21 mouse cellular contexts compared by ENCODE assay signal in the genomic region with DNA sequence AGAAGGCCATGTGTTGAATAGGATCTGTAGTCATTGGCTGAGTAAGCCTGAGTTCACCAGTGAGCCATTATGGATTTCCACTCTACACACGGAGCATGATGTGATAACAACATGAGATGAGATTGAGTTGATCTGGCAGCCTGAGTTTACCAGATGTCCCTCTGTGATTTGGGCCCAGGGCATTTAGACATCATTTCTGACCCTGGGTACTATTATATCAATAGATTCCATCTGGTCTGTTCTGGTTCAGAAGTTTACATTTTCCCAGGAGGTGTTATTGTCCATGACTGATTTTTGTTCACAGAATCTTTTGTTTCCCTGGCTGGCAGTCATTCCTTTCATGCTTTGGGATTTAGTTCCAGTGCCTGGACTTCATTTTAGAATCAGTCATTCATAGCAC.
DNase-seq lines count a peak whose midpoint lies in the region; ATAC-seq and TF ChIP-seq lines count a peak whose summit lies in the region.
"Had no signal": no experiment of that assay in that cellular context is flagged by ENCODE, and none has a peak within 500 bp of the region (broad histone marks: within the 10 kb centered on the region; RNA-seq: fewer than 3 reads in every experiment).

No protein-coding gene starts in this region.

- peak; percentile 49; the same call in 1 of the 2 replicates for ATAC-seq in midbrain, embryonic 12.5 days (ENCODE audit: low FRiP score, low read depth)
- no peak for ATAC-seq in midbrain, embryonic 13.5 days
- ATAC-seq in hindbrain, embryonic 12.5 days (ENCODE audit: low FRiP score): peak; percentile 56; the same call in 1 of the 2 replicates
- ATAC-seq: CD4-positive, CD25-positive, alpha-beta regulatory T cell, adult 4 months; inflammation-experienced regulatory T-cells, adult 6 months had no signal

- no peak overlapping the region for H3K4me2 ChIP-seq in midbrain, embryonic 12.5 days (replicated peaks)
- H3K4me2 ChIP-seq in midbrain, embryonic 13.5 days (replicated peaks): no peak overlapping the region
- H3K4me2 ChIP-seq in hindbrain, embryonic 12.5 days (replicated peaks): no peak overlapping the region
- H3K4me2 ChIP-seq: embryonic facial prominence, embryonic 15.5 days; liver, embryonic 11.5 days; lung, embryonic 15.5 days had no signal

- TF ChIP-seq POLR2A in cerebellum, adult 2 months (IDR thresholded peaks at IDR 0.05; ENCODE audit: borderline replicate concordance, insufficient read depth, low read length): no peak

- H3K4me3 ChIP-seq in cerebellum, adult 2 months (replicated peaks; ENCODE audit: insufficient read depth, low read depth, low read length): no peak overlapping the region
- no peak overlapping the region for H3K4me3 ChIP-seq in midbrain, embryonic 12.5 days
- H3K4me3 ChIP-seq in midbrain, embryonic 13.5 days (replicated peaks): no peak overlapping the region
- no peak overlapping the region for H3K4me3 ChIP-seq in hindbrain, embryonic 12.5 days
- H3K4me3 ChIP-seq: embryonic facial prominence, embryonic 15.5 days; forebrain, embryonic 10.5 days; heart, adult 2 months; lung, embryonic 15.5 days; myocyte had no signal

- no peaks in the 10 kb centered on the region for H3K27me3 ChIP-seq in cerebellum, adult 2 months (ENCODE audit: control insufficient read depth, insufficient read depth, low read length)
- no peaks in the 10 kb centered on the region for H3K27me3 ChIP-seq in midbrain, embryonic 12.5 days
- H3K27me3 ChIP-seq in midbrain, embryonic 13.5 days: no peaks in the 10 kb centered on the region
- no peaks in the 10 kb centered on the region for H3K27me3 ChIP-seq in hindbrain, embryonic 12.5 days
- H3K27me3 ChIP-seq: embryonic facial prominence, embryonic 15.5 days; lung, embryonic 15.5 days had no signal

- peak; percentile 9 to 23 for DNase-seq in cerebellum, postnatal 10 days
- DNase-seq in cerebellum, adult 2 months: no peak
- peak; percentile 70 for DNase-seq in retina, embryonic 14.5 days (ENCODE audit: low spot score)
- DNase-seq in right cerebral cortex, adult 2 months (ENCODE audit: low spot score in 2 of 2): no peak
- no peak for DNase-seq in heart, adult 11 months
- DNase-seq: cerebellum, postnatal 25 days; heart, adult 2 months; kidney, adult 9 months; right cerebral cortex, postnatal 25 days had no signal

- H3K9ac ChIP-seq in midbrain, embryonic 12.5 days (replicated peaks): no peak overlapping the region
- no peak overlapping the region for H3K9ac ChIP-seq in midbrain, embryonic 13.5 days (replicated peaks)
- no peak overlapping the region for H3K9ac ChIP-seq in hindbrain, embryonic 12.5 days
- H3K9ac ChIP-seq: embryonic facial prominence, embryonic 15.5 days; lung, embryonic 15.5 days had no signal

- H3K9me3 ChIP-seq in midbrain, embryonic 12.5 days: no peaks in the 10 kb centered on the region
- no peaks in the 10 kb centered on the region for H3K9me3 ChIP-seq in midbrain, embryonic 13.5 days
- no peaks in the 10 kb centered on the region for H3K9me3 ChIP-seq in hindbrain, embryonic 12.5 days (replicated peaks)
- H3K9me3 ChIP-seq: embryonic facial prominence, embryonic 15.5 days; forebrain, embryonic 10.5 days; G1E; lung, embryonic 15.5 days had no signal

- no peak for TF ChIP-seq CTCF in cerebellum, adult 2 months (IDR thresholded peaks at IDR 0.05; ENCODE audit: borderline replicate concordance, insufficient read depth, low read depth, low read length)

- H3K27ac ChIP-seq in cerebellum, adult 2 months (ENCODE audit: insufficient read depth, low read length): no peak overlapping the region
- H3K27ac ChIP-seq in midbrain, embryonic 12.5 days (replicated peaks): no peak overlapping the region
- H3K27ac ChIP-seq in midbrain, embryonic 13.5 days: no peak overlapping the region
- H3K27ac ChIP-seq in hindbrain, embryonic 12.5 days: no peak overlapping the region
- H3K27ac ChIP-seq: embryonic facial prominence, embryonic 15.5 days; forebrain, embryonic 10.5 days; heart, adult 2 months; lung, embryonic 15.5 days; stomach, postnatal 0 days had no signal

- H3K36me3 ChIP-seq in midbrain, embryonic 12.5 days: no peaks in the 10 kb centered on the region
- no peaks in the 10 kb centered on the region for H3K36me3 ChIP-seq in midbrain, embryonic 13.5 days
- H3K36me3 ChIP-seq in hindbrain, embryonic 12.5 days: no peaks in the 10 kb centered on the region
- H3K36me3 ChIP-seq: embryonic facial prominence, embryonic 15.5 days; forebrain, embryonic 10.5 days; G1E; lung, embryonic 15.5 days had no signal

- H3K4me1 ChIP-seq in cerebellum, adult 2 months (ENCODE audit: control insufficient read depth, insufficient read depth, low read length): no peaks in the 10 kb centered on the region
- H3K4me1 ChIP-seq in midbrain, embryonic 12.5 days: no peaks in the 10 kb centered on the region
- H3K4me1 ChIP-seq in midbrain, embryonic 13.5 days (replicated peaks): no peaks in the 10 kb centered on the region
- H3K4me1 ChIP-seq in hindbrain, embryonic 12.5 days: no peaks in the 10 kb centered on the region
- H3K4me1 ChIP-seq: embryonic facial prominence, embryonic 15.5 days; lung, embryonic 15.5 days had no signal

- 7% methylated on average over 1 of the region's 1 CpGs for WGBS in cerebellum, adult 2 months
- 41% methylated on average over 1 of the region's 1 CpGs for WGBS in midbrain, embryonic 12.5 days
- WGBS in midbrain, embryonic 13.5 days: 38% methylated on average over 1 of the region's 1 CpGs
- 17% methylated on average over 1 of the region's 1 CpGs for WGBS in hindbrain, embryonic 12.5 days

Comparison
In these comparisons a context has a peak if more than half of its experiments do, and no peak if none do; other contexts are left out.
1. DNase-seq: peak in cerebellum, postnatal 10 days (2 of 2) and retina, embryonic 14.5 days (single experiment); none in cerebellum, adult 2 months (0 of 2), right cerebral cortex, adult 2 months (0 of 2) and heart, adult 11 months (single experiment).